Mouse (Mus musculus): Measurements from ENCODE around the gene Kcnj9.

- TF ChIP-seq GATA1 (IDR thresholded peaks at IDR 0.05; ENCODE audit: borderline replicate concordance, low read length), result no peak
- no peak for TF ChIP-seq CTCF (IDR thresholded peaks at IDR 0.05; ENCODE audit: low read depth, low read length)
- no peak for TF ChIP-seq POLR2AphosphoS5 (IDR thresholded peaks at IDR 0.05; ENCODE audit: insufficient replicate concordance, low read depth, low read length)
- TF ChIP-seq GATA2 (IDR thresholded peaks at IDR 0.05; ENCODE audit: borderline replicate concordance, low read depth, low read length), result no peak
These were observed 22.9 kb upstream of the Kcnj9 start for GRCm38 (mm10) chr1:172352001-172352400.

Measured in G1E (cell line).